Mouse (Mus musculus) midbrain, embryonic 12.5 days (tissue): ENCODE results near the gene Zbtb7b. TPM values are rescaled to one million over a fixed set of nuclear protein-coding genes. Genes with fewer than 3 reads are reported as not detected.

Experiments used
- ATAC-seq: fragments of 200-750 bp; cut with Nextera tagmentation; 2 replicates; pipeline ENCODE4 v1.8.0; 2017; ENCODE audit warnings: low read depth, moderate TSS enrichment, moderate library complexity; ENCODE audit not compliant: low FRiP score
- H3K27ac ChIP-seq: fragments of 300-500 bp; sonication (generic); replicated peaks from 2 replicates; pipeline ENCODE4 v1.5.1; 2016; ENCODE audit warnings: mild to moderate bottlenecking
- H3K27me3 ChIP-seq: fragments of 300-500 bp; sonication (generic); 2 replicates; pipeline ENCODE4 v1.6.1; 2016; ENCODE audit warnings: mild to moderate bottlenecking
- H3K36me3 ChIP-seq: fragments of 300-500 bp; sonication (generic); 2 replicates; pipeline ENCODE4 v1.6.1; 2016
- H3K4me1 ChIP-seq: fragments of 300-500 bp; sonication (generic); 2 replicates; pipeline ENCODE4 v1.6.1; 2016
- H3K4me2 ChIP-seq: fragments of 300-500 bp; sonication (generic); replicated peaks from 2 replicates; pipeline ENCODE4 v1.6.1; 2016; ENCODE audit warnings: mild to moderate bottlenecking, moderate library complexity
- H3K4me3 ChIP-seq: fragments of 300-500 bp; sonication (generic); 2 replicates; pipeline ENCODE4 v1.5.1; 2016; ENCODE audit warnings: mild to moderate bottlenecking
- H3K9ac ChIP-seq: fragments of 300-500 bp; sonication (generic); replicated peaks from 2 replicates; pipeline ENCODE4 v1.6.1; 2016; ENCODE audit warnings: mild to moderate bottlenecking, moderate library complexity
- H3K9me3 ChIP-seq: fragments of 300-500 bp; sonication (generic); 2 replicates; pipeline ENCODE4 v1.6.1; 2016; ENCODE audit warnings: mild to moderate bottlenecking
- WGBS: fragments of 180-500 bp; shearing (Covaris S2); methylation state at CpG from one replicate; pipeline ENCODE4 v1.1.7; 2016; 5-methylcytosine and 5-hydroxymethylcytosine counted together
- polyA plus RNA-seq: library from polyadenylated mRNA; unstranded; fragments of >200 nt; fragmentation: Nextera tagmentation; extraction: Ambion mirVana; gene quantifications from 2 replicates; pipeline ENCODE4 v1.2.1, GENCODE M21; 2016

Gene Zbtb7b
- polyA plus RNA-seq, 1 experiment from 2014 or later: 0.63 TPM

- Histone ChIP-seq H3K9ac (peak within 1 kb of the TSS; percentile 62), H3K4me2 (peak within 1 kb of the TSS; percentile 93), H3K4me1 (peaks cover 20% of the 10 kb centered on the region), H3K9me3 (no peaks in the 10 kb centered on the region), H3K4me3 (peak within 1 kb of the TSS; percentile 60), H3K27ac (peak within 1 kb of the TSS; percentile 44), H3K27me3 (peaks cover 64% of the 10 kb centered on the region), H3K36me3 (no peaks in the 10 kb centered on the region)
- ATAC-seq: peak; percentile 89
- WGBS: 1% methylated on average over 57 of the region's 59 CpGs
Measured at GRCm38 (mm10) chr3:89349869-89350501, 44.6 kb downstream of the Zbtb7b start, which contains the start of gene Adam15. Gene Adam15 (minus strand): TSS chr3:89349996.

GRCm38 (mm10) chr3:89348911-89349868 lies 45.4 kb downstream of the Zbtb7b start:
- ATAC-seq: peak; percentile 28
- 0 out of 2 replicates have a peak overlapping the region, but pooled peaks have one; percentile 44 for H3K27ac ChIP-seq

GRCm38 (mm10) chr3:89347916-89348315 lies 46.7 kb downstream of the Zbtb7b start:
- Histone ChIP-seq H3K4me3 (no peak overlapping the region), H3K36me3 (0 out of 2 replicates have a peak, but pooled peaks cover 8% of the 10 kb centered on the region), H3K9me3 (no peaks in the 10 kb centered on the region), H3K27me3 (peaks cover 52% of the 10 kb centered on the region), H3K4me2 (no peak overlapping the region), H3K27ac (no peak overlapping the region), H3K9ac (no peak overlapping the region), H3K4me1 (peaks cover 20% of the 10 kb centered on the region)
- no peak for ATAC-seq
- WGBS: 20% methylated on average over 1 of the region's 1 CpGs

More at GRCm38 (mm10) chr3:89348911-89349868, 45.4 kb downstream of the Zbtb7b start:
- Histone ChIP-seq H3K27me3 (peaks cover 63% of the 10 kb centered on the region), H3K4me2 (peak overlapping the region; percentile 93), H3K4me1 (peaks cover 20% of the 10 kb centered on the region), H3K4me3 (peak overlapping the region; percentile 60), H3K9ac (peak overlapping the region; percentile 62), H3K9me3 (no peaks in the 10 kb centered on the region), H3K36me3 (no peaks in the 10 kb centered on the region)
- under 1% methylated on average over 38 of the region's 38 CpGs for whole genome bisulfite sequencing

GRCm38 (mm10) chr3:89346815-89347540 lies 47.6 kb downstream of the Zbtb7b start:
- WGBS: 86% methylated on average over 10 of the region's 10 CpGs
- H3K9me3 ChIP-seq: no peaks in the 10 kb centered on the region
- ATAC-seq: no peak
- H3K4me3 ChIP-seq: no peak overlapping the region
- no peak overlapping the region for H3K9ac ChIP-seq
- no peak overlapping the region for H3K27ac ChIP-seq
- peaks cover 20% of the 10 kb centered on the region for H3K4me1 ChIP-seq
- H3K4me2 ChIP-seq: no peak overlapping the region
- 0 out of 2 replicates have a peak, but pooled peaks cover 8% of the 10 kb centered on the region for H3K36me3 ChIP-seq
- peaks cover 43% of the 10 kb centered on the region for H3K27me3 ChIP-seq

GRCm38 (mm10) chr3:89343279-89343678 lies 51.3 kb downstream of the Zbtb7b start:
- Histone ChIP-seq H3K36me3 (0 out of 2 replicates have a peak, but pooled peaks cover 8% of the 10 kb centered on the region), H3K4me1 (peaks cover 24% of the 10 kb centered on the region), H3K9ac (no peak overlapping the region), H3K9me3 (no peaks in the 10 kb centered on the region), H3K27ac (no peak overlapping the region), H3K4me2 (no peak overlapping the region), H3K4me3 (no peak overlapping the region), H3K27me3 (peaks cover 23% of the 10 kb centered on the region)
- no peak for ATAC-seq
- 88% methylated on average over 7 of the region's 7 CpGs for whole genome bisulfite sequencing

- 0 out of 2 replicates have a peak, but pooled peaks cover 8% of the 10 kb centered on the region for H3K36me3 ChIP-seq
- WGBS: 88% methylated on average over 4 of the region's 4 CpGs
- H3K9me3 ChIP-seq: no peaks in the 10 kb centered on the region
- no peak overlapping the region for H3K4me3 ChIP-seq
- no peak overlapping the region for H3K27ac ChIP-seq
- no peak overlapping the region for H3K9ac ChIP-seq
- no peak for ATAC-seq
- peaks cover 34% of the 10 kb centered on the region for H3K4me1 ChIP-seq
- peaks cover 11% of the 10 kb centered on the region for H3K27me3 ChIP-seq
- H3K4me2 ChIP-seq: no peak overlapping the region
Measured at GRCm38 (mm10) chr3:89341794-89342193, 52.8 kb downstream of the Zbtb7b start.

GRCm38 (mm10) chr3:89340465-89340864 lies 54.1 kb downstream of the Zbtb7b start:
- Histone ChIP-seq H3K4me3 (peak overlapping the region; percentile 32), H3K27me3 (peaks cover 13% of the 10 kb centered on the region; the same call in 1 of the 2 replicates), H3K36me3 (0 out of 2 replicates have a peak, but pooled peaks cover 8% of the 10 kb centered on the region), H3K9me3 (no peaks in the 10 kb centered on the region), H3K4me2 (peak overlapping the region; percentile 55), H3K27ac (no peak overlapping the region), H3K9ac (peak overlapping the region; percentile 43; the same call in 1 of the 2 replicates), H3K4me1 (peaks cover 47% of the 10 kb centered on the region)
- 2% methylated on average over 11 of the region's 11 CpGs for WGBS
- ATAC-seq: peak; percentile 14; the same call in 1 of the 2 replicates

GRCm38 (mm10) chr3:89339416-89339815 lies 55.2 kb downstream of the Zbtb7b start:
- Histone ChIP-seq H3K27ac (no peak overlapping the region), H3K9ac (no peak overlapping the region), H3K4me3 (no peak overlapping the region), H3K4me2 (peak overlapping the region; percentile 74; the same call in 1 of the 2 replicates), H3K27me3 (peaks cover 21% of the 10 kb centered on the region), H3K9me3 (no peaks in the 10 kb centered on the region), H3K4me1 (peaks cover 50% of the 10 kb centered on the region), H3K36me3 (peaks cover 12% of the 10 kb centered on the region; the same call in 1 of the 2 replicates)
- ATAC-seq: no peak; the same call in 1 of the 2 replicates
- 30% methylated on average over 8 of the region's 8 CpGs for WGBS

GRCm38 (mm10) chr3:89337721-89338578 lies 56.6 kb downstream of the Zbtb7b start, which contains the start of gene Efna4:
Gene Efna4 (minus strand): TSS chr3:89338028.
- Histone ChIP-seq H3K4me1 (peaks cover 54% of the 10 kb centered on the region), H3K27me3 (peaks cover 35% of the 10 kb centered on the region), H3K9ac (peak within 1 kb of the TSS; percentile 83), H3K27ac (peak within 1 kb of the TSS; percentile 84), H3K4me3 (peak within 1 kb of the TSS; percentile 85), H3K36me3 (peaks cover 17% of the 10 kb centered on the region), H3K4me2 (peak within 1 kb of the TSS; percentile 74), H3K9me3 (no peaks in the 10 kb centered on the region)
- ATAC-seq: peak; percentile 79
- WGBS: under 1% methylated on average over 44 of the region's 44 CpGs

GRCm38 (mm10) chr3:89337062-89337720 lies 57.4 kb downstream of the Zbtb7b start:
- Histone ChIP-seq H3K9ac (peak overlapping the region; percentile 83), H3K4me2 (peak overlapping the region; percentile 74), H3K9me3 (no peaks in the 10 kb centered on the region), H3K4me3 (peak overlapping the region; percentile 85), H3K27me3 (peaks cover 41% of the 10 kb centered on the region), H3K4me1 (peaks cover 61% of the 10 kb centered on the region), H3K36me3 (peaks cover 18% of the 10 kb centered on the region), H3K27ac (peak overlapping the region; percentile 84)
- ATAC-seq: no peak
- under 1% methylated on average over 21 of the region's 21 CpGs for WGBS
